Mouse (Mus musculus) ES-Bruce4 (cell line): ENCODE results near the gene Snx30. TPM values are rescaled to one million over a fixed set of nuclear protein-coding genes. Genes with fewer than 3 reads are reported as not detected.
A peak's percentile ranks its signal among the peaks of the same experiment; 100 is the strongest.

ENCODE experiments used
- H3K27ac ChIP-seq: 2 replicates; pipeline ENCODE4 v1.5.1; 2012; ENCODE audit warnings: low read length, inconsistent platforms; ENCODE audit not compliant: insufficient read depth
- H3K27me3 ChIP-seq: 2 replicates; pipeline ENCODE4 v1.6.1; 2012; ENCODE audit warnings: mild to moderate bottlenecking, low read length, inconsistent platforms; ENCODE audit not compliant: control insufficient read depth, poor library complexity, insufficient read depth, severe bottlenecking
- H3K36me3 ChIP-seq: 2 replicates; pipeline ENCODE4 v1.6.1; 2012; ENCODE audit warnings: inconsistent platforms, mild to moderate bottlenecking, low read length, moderate library complexity; ENCODE audit not compliant: control insufficient read depth, poor library complexity, insufficient read depth, severe bottlenecking
- H3K4me1 ChIP-seq: one replicate; pipeline ENCODE4 v1.8.1; 2011; ENCODE audit warnings: low read length; ENCODE audit not compliant: control insufficient read depth, insufficient read depth
- H3K4me3 ChIP-seq: 2 replicates; pipeline ENCODE4 v1.5.1; 2011; ENCODE audit warnings: low read depth, mild to moderate bottlenecking, low read length
- H3K9ac ChIP-seq: 2 replicates; pipeline ENCODE4 v1.6.1; 2012; ENCODE audit warnings: low read depth, mild to moderate bottlenecking, inconsistent platforms; ENCODE audit not compliant: poor library complexity, severe bottlenecking
- H3K9me3 ChIP-seq: replicated peaks from 2 replicates; pipeline ENCODE4 v1.6.1; 2012; ENCODE audit warnings: mild to moderate bottlenecking, low read length, inconsistent platforms; ENCODE audit not compliant: control insufficient read depth, poor library complexity, insufficient read depth, severe bottlenecking
- CTCF ChIP-seq: IDR thresholded peaks from one replicate; pipeline ENCODE4 v1.8.1; 2011; ENCODE audit warnings: low read depth, low read length
- EP300 ChIP-seq: IDR thresholded peaks from 2 replicates; pipeline ENCODE4 v1.6.1; 2011; ENCODE audit warnings: low read depth, low read length; ENCODE audit not compliant: insufficient read depth
- POLR2A ChIP-seq: IDR thresholded peaks from one replicate; pipeline ENCODE4 v1.8.1; 2011; ENCODE audit warnings: low read length; ENCODE audit not compliant: insufficient read depth
- polyA plus RNA-seq: library from polyadenylated mRNA; stranded (reverse); fragments of >200 nt; gene quantifications from 2 replicates; pipeline ENCODE4 v1.2.4, GENCODE M21; 2011; ENCODE audit warnings: low read depth; ENCODE audit not compliant: missing spikeins, insufficient read depth, insufficient read length

Gene Snx30
- polyA plus RNA-seq, 1 experiment, result 23.1 TPM

GRCm38 (mm10) chr4:59807521-59807920 is 1.9 kb downstream of the Snx30 start:
- Histone ChIP-seq H3K27ac (no peak overlapping the region), H3K27me3 (no peaks in the 10 kb centered on the region), H3K4me3 (no peak overlapping the region), H3K9ac (no peak overlapping the region), H3K36me3 (no peaks in the 10 kb centered on the region), H3K4me1 (no peaks in the 10 kb centered on the region), H3K9me3 (no peaks in the 10 kb centered on the region)
- TF ChIP-seq EP300 (no peak), POLR2A (no peak), CTCF (no peak)

- no peak overlapping the region for H3K9ac ChIP-seq
- TF ChIP-seq EP300, result no peak
- peak; percentile 66 for TF ChIP-seq CTCF
- H3K27ac ChIP-seq, result no peak overlapping the region
- no peaks in the 10 kb centered on the region for H3K27me3 ChIP-seq
- H3K4me3 ChIP-seq, result no peak overlapping the region
- no peaks in the 10 kb centered on the region for H3K36me3 ChIP-seq
- H3K4me1 ChIP-seq, result no peaks in the 10 kb centered on the region
- H3K9me3 ChIP-seq, result no peaks in the 10 kb centered on the region
Observed at GRCm38 (mm10) chr4:59808396-59808795, 2.8 kb downstream of the Snx30 start.

- H3K27me3 ChIP-seq, result no peaks in the 10 kb centered on the region
- H3K9ac ChIP-seq, result no peak overlapping the region
- TF ChIP-seq CTCF (no peak), EP300 (no peak), POLR2A (no peak)
- H3K9me3 ChIP-seq, result no peaks in the 10 kb centered on the region
- H3K27ac ChIP-seq, result no peak overlapping the region
- H3K4me3 ChIP-seq, result no peak overlapping the region
- H3K4me1 ChIP-seq, result no peaks in the 10 kb centered on the region
- H3K36me3 ChIP-seq, result no peaks in the 10 kb centered on the region
Observed at GRCm38 (mm10) chr4:59814094-59814493, 8.5 kb downstream of the Snx30 start.

GRCm38 (mm10) chr4:59815121-59815810 is 9.6 kb downstream of the Snx30 start:
- H3K36me3 ChIP-seq, result no peaks in the 10 kb centered on the region
- H3K9me3 ChIP-seq, result no peaks in the 10 kb centered on the region
- H3K9ac ChIP-seq, result no peak overlapping the region
- H3K27me3 ChIP-seq, result no peaks in the 10 kb centered on the region
- no peak overlapping the region for H3K27ac ChIP-seq
- H3K4me3 ChIP-seq, result no peak overlapping the region
- TF ChIP-seq POLR2A, result no peak
- no peak for TF ChIP-seq EP300
- TF ChIP-seq CTCF, result no peak
- no peaks in the 10 kb centered on the region for H3K4me1 ChIP-seq

- no peaks in the 10 kb centered on the region for H3K27me3 ChIP-seq
- no peak overlapping the region for H3K27ac ChIP-seq
- TF ChIP-seq POLR2A (no peak), EP300 (no peak), CTCF (no peak)
- H3K9me3 ChIP-seq, result no peaks in the 10 kb centered on the region
- no peak overlapping the region for H3K4me3 ChIP-seq
- no peak overlapping the region for H3K9ac ChIP-seq
- H3K36me3 ChIP-seq, result no peaks in the 10 kb centered on the region
- H3K4me1 ChIP-seq, result no peaks in the 10 kb centered on the region
Observed at GRCm38 (mm10) chr4:59816016-59816415, 10.4 kb downstream of the Snx30 start.

GRCm38 (mm10) chr4:59816477-59816876 is 10.8 kb downstream of the Snx30 start:
- Histone ChIP-seq H3K9me3 (no peaks in the 10 kb centered on the region), H3K27me3 (no peaks in the 10 kb centered on the region), H3K4me3 (no peak overlapping the region), H3K9ac (no peak overlapping the region), H3K36me3 (no peaks in the 10 kb centered on the region), H3K4me1 (no peaks in the 10 kb centered on the region), H3K27ac (no peak overlapping the region)
- TF ChIP-seq CTCF (no peak), EP300 (no peak), POLR2A (no peak)
